Mouse (Mus musculus) embryo, embryonic 10.5 days (tissue): ENCODE data around the gene Wnt5a.

Experiments
- DNase-seq: peaks from one replicate; pipeline ENCODE4 v3.0.0-alpha.2; 2015; ENCODE audit warnings: low spot score

Gene Wnt5a

DNA sequence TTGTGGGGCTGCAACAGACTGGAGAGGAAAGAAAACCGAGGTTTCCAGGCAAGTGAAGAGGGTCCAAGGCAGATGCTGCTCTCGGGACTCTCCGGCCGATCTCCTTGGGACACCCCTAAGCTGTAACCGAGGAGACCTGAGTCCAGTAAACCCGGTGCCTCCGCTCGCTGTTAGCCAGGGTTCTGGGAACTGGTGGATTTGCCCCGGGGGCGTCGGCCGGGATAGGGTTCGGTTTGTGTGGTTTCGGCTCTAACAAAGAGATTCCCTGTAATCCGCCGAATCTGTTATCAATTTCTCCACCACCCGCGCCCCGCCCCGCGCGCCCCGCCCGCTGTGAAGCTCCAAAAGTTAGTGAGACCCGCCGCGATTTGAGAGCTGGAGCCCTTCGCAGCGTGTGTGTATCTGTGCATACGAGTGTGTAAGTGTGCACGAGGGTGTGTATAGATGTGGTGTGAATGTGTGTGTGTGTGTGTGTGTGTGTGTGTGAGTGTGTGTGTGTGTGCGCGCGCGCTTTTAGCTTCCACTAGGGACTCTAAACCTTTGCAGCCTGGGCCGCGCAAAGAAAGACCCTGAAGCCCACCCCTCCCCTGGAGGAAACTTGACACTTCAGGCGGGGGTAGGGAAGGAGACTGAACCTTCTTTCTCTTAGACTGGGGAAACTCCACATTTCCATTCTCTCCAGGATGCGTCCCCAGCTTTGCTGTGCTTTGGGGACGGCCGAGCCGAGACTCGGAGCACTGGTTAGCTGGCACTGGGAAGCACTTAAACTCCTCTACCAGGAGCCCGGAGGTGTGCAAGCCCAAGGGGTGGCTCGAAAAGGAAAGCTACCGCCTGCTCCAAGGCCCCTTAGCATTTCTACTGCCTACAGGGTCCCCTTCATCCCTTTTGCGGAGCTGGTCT, 5.1 kb downstream of the Wnt5a start:
- peak; percentile 89 for DNase-seq

DNA sequence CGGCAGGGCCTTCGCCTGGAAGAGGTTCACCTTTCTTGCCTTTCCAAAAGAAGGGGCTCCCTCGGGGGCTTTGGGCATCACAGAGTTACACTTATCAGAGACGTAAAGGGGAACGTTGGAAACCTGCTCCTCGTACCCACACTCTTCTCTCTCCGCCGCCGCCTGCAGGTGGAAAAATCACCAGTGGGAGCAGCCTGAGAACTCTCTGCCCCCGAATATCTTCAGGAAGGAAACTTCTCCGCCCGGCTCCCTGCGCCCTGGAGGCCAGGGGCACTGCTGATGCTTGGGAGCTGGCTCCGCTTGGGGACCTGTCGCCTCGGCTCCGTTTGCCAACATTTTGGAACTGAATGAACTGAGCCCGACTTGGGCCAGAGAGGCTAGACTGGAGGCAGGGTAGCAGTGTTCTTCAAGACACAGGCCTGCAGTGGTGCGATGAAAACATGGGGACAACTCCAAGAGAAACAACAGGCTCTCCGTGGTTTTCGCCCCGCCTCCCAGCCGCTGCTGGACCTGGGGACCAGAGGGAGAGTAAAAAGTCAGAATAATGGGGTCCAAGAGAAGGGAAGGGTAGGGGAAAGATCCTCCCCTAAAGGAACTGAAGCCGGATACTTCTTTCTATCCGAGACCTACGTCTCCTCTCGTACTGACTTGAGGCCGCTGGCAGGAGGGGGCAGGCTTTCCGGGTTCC, 5.9 kb downstream of the Wnt5a start:
- no peak for DNase-seq

DNA sequence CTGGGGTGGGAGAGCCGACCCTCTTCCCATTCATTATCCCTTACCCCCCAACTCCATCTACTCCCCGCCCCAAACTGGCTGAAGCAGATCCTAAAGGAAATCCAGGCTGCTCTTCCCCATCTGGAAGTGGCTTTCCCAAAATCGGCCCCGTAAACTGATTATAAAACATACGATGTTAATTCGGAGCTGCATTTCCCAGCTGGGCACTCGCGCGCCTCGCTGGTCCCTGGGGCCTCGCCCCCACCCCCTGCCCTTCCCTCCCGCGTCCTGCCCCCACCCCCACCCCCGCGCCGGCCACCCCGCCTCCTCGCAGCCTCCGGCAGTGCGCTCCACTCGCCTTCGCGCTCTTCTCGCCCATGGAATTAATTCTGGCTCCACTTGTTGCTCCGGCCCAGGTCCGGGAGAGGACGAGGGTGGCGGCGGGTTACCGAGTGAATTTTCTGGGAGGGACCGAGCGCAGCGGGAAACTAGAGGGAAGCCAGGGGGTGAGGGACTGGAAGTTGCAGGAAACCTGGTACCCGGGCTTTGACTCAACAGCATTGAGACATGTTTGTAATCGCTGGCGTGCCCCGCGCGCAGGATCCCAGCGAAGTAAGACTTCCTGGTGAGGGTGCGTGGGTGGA, 6.6 kb downstream of the Wnt5a start:
- DNase-seq, result peak; percentile 64

DNA sequence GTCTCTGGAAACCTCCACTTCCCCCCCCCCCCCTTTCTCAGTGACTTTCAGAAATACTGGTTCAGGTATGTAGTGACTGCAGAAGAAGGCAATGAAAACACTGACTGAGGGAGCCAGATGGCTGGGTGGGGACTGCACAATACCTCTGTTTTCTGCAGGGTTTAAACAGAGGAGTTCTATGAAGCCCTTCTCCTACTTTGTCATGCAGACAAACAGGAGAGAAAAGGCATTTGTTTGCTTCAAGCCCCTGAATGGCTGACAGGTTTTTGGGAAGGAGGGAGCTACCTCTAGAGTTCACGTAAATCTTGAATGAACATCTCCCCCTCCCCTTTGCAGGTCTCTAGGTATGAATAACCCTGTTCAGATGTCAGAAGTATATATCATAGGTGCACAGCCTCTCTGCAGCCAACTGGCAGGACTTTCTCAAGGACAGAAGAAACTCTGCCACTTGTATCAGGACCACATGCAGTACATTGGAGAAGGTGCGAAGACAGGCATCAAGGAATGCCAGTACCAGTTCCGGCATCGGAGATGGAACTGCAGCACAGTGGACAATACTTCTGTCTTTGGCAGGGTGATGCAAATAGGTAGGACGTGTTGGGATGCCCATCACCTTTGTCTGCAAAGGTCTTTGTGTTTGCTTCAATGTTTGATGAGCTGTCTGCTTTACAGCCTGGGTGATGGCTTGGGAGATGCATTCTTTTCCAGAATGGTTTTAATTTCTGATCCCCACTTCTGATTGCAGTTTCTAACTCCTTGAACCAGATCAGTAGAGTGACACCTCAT, 8.4 kb downstream of the Wnt5a start:
- DNase-seq, result no peak

DNA sequence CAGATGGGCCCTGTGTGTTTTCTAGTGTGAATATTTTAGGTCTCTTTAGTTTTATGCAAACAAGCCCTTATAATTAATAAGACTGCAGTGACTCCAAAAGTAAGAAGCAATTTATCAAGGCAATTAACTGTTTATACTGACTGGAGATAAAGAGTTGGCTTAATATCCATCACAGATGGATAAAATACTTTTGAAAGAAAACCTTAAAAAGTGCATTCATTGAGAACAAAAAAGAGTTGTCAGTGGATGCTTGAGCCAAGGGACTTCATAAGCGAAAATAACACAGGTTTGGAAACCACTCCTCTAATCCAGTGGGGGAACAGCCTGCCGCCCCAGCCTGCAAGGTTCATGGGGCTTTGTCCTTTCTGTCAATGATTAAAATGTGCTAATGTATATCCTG, 9.6 kb downstream of the Wnt5a start:
- no peak for DNase-seq

DNA sequence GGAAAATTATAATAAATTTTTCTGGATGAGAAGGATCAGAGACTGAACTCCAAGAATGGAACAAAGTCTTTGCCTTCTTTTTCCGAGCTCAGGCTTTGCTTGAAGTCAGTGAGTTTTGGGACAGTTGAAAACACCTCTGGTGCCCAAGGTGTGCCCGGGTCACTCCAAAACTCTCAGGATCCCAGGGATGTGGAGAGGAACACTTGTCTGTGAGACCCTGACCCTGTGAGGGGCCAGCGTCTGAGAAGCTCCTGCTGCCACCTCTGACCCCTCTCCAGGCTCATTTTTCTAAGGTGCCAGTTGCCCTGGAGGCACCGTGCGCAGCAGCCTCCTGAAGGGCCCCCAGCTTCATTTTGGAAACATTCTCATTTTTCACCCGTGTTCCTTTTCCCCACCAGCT, 10.8 kb downstream of the Wnt5a start:
- no peak for DNase-seq

DNA sequence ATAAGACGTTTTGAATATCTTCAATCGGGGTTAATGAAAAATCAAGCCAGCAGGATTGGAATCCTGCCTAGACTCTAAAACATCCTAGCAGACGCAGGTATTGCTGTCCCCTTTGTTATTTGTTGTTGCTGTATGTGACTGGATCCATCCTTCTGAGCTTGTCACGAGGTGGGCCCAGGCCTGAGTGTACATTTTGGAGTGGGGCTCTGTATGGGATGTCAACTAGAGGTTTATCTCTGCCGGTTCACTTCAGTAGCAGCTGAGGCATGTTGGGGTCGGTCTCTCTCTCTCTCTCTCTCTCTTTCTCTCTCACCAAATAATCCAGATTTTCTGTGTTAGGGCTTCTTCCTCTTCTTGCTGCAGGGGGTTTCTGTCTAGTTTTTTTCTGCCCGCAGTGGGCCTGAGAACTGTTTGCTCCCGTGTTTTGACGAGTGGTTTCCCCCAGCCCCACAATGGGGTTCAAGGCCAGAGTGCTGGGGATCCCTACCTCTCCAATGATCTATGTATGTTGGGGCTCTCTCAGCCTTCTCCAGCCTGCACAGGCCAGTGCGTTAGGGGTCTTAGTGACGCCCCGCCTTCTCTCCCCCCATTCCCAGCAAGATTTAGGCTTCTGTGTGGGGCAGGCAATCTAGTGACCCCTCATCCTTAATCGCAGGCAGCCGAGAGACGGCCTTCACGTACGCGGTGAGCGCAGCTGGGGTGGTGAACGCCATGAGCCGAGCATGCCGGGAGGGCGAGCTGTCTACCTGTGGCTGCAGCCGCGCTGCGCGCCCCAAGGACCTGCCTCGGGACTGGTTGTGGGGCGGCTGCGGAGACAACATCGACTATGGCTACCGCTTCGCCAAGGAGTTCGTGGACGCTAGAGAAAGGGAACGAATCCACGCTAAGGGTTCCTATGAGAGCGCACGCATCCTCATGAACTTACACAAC, 13.3 kb downstream of the Wnt5a start:
- DNase-seq, result no peak

DNA sequence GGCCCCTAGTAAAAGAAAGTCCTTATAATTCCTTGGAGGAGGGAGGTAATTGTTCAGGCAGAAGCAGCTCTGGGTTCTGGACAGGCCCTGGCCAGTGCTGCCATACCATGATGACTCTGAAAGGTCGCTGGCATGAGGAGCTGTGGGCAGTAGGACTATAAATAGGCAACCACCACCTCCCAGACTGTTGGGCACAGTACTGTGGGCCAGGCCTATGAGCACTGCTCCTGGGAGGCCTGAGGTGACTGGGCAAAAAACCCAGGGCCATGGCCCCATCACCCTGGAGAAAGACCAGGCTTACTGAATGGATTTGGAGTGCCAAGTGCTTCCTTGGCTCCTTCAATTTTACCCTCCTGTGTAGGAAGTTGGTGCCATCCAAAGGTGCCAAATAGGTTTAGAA, 16.6 kb downstream of the Wnt5a start:
- DNase-seq, result no peak

DNA sequence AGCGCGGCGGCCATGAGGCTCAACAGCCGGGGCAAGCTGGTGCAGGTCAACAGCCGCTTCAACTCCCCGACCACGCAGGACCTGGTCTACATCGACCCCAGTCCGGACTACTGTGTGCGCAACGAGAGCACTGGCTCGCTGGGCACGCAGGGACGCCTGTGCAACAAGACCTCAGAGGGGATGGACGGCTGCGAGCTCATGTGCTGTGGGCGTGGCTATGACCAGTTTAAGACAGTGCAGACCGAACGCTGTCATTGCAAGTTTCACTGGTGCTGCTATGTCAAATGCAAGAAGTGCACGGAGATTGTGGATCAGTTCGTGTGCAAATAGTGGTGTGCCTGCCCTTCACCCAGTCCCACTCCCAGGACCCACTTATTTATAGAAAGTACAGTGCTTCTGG, 18.1 kb downstream of the Wnt5a start:
- no peak for DNase-seq

DNA sequence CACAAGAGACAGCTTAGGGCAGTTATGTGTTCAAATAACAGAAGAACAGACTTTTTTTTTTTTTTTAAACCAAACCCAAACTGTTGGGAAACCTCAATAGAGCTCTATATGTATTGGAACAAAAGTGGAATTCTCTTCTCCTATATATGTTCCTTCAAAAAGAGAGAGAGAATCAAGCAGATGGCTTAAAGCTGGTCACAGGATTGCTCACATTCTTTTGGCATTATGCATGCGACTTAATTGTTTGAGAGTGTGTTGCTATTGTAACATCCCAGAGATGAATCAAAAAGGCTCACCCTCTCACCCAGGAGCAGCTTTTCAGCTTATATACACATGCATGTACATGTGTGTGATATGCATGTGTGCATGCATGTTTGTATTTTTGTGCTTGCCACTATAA, 21.0 kb downstream of the Wnt5a start:
- DNase-seq, result no peak

DNA sequence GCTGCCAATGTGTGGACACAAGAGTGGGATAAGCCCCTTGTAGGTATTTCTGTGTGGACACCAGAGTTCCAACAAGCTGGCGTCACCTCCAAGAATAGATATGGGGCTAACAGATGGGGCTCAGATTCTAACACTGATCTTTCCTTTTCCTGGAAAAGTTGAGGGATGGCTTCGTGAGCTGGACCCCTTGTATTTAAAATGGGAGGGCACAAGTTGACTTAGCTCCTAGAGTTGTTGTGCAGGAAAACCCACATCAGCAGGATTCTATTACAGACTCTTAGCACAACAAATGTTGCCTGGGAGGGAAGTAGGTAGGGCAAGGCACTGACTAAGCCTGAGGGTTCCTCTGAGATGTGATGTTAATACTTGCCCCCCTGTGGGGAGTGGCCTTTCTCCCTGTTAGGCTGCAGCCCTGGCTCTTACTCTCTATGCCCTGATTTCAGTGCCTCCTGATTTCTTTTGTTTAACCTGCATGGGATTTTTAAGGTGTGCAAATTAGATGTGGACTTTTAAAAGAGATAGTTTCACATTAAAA, 23.7 kb downstream of the Wnt5a start:
- no peak for DNase-seq

DNA sequence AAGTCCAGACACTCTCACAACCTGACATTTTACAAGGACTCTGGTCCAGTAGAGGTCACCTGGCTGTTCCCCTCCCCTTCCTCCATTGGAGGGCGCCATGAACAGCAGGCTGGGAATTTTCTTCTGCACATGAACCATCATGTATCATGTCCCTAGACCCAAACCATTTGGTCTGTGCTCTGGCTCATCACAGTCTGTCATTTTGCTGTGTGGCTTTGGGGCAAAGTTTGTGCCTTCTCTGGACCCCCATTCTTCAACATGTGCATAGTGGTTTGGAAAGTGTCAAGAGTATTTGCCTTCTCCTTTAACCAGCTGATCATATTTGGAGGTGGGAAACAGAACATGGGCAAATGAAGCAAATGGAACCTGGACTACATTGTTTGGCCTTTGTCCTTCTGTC, 27.0 kb downstream of the Wnt5a start:
- DNase-seq, result no peak

DNA sequence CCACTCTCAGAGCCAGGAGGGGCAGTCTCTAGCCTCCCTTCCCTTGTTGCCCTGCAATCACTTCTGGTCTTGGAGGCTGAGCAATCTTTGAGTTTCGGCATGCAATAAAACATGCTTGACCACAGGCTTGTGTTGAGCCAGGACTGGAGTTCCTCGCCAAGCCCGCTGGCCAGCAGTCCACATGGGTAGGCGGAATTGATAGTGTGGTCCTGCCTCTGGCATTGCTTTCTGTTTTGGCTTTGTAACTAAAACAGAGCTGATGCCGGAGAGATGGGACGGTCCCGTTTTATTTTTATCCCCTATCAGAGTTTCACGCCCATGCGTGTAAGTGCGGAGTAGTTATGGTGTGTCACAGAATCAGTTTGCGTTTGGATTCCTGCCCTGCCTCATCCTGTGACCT, 28.4 kb downstream of the Wnt5a start:
- no peak for DNase-seq

DNA sequence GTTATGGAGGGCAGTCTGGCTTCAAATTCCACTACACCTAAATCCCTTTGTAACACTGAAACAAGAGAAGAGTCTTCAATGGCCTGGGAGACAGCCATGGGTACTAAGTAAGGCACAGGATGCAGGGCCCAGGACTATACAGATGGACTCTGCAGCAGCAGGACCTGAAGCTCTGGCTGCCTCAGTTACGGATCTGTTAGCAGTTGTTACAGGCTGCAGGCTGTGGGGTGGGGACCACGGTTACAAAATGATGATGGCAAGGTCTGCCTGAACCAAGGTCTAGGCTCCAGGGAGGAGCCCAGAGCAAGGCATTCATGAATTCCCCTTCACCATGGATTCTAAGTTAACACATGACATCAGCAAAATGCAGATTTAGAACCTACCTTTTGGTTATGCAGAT, 29.3 kb downstream of the Wnt5a start:
- DNase-seq, result no peak

DNA sequence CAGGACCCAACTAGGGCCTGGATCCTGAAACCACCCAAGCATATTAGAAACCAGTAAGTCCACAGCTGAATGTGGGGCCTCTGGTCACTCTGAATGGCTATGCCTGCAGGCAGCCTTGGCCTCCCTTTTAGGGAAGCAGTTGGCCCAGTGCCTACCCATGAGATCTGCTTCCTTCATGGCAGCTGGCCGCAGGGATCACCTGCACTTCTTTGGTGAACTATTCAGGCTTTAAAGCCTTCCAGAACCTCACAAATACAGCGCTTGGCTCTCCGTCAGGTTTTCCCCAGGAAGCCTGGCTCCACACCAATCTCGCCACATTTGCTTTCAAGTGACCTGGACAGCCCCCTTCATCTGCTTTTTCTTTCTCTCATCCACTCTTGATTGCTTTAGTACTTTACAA, 31.3 kb downstream of the Wnt5a start:
- DNase-seq, result no peak

DNA sequence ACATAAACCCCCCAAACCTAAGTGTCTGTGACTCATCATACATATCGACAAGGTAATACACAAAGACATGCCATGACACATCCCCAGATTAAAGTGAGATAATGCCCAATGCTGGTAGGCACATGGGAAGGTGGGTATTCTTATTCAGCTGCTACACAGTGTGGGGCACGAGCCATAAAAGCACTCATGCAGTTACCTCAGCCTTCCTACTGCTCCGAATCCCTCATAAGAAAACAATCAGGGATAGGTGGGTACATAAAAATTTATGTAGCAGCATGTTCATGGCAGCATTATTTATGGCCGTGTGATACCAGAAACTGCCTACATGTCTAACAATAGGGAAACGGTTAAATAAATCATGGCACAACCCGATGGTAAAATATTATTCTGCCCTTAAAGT, 35.0 kb downstream of the Wnt5a start:
- DNase-seq, result no peak

DNA sequence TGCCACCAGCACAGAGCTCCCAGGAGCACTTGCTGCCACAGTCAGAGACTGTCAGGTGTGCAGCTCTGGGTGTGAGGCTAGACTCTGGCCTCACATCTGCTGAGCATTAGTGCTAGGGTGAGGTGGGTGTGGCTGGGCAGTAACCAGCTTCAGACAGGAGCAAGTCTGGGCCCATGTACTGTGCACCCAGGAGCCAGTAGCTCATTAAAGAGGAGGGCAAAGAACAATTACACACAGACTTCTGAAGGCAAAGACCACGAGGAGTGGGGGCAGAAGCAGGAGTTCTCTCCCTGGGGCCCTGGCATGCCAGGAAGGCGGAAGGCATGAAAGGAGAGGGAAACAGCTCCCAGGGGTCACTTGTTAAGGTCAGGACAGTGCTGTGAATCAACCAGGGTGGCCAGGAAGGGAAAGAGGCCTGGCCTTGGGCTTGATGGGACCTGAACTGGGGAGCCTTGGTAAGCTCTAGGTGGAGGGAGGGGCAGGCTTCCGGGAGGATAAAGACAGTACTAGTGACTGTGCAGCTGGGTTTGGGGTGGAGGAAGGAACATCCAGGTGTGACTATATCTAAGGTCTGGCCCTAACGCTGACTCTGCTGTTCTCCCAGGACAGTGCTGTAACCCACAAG, 37.7 kb downstream of the Wnt5a start:
- peak; percentile 33 for DNase-seq

DNA sequence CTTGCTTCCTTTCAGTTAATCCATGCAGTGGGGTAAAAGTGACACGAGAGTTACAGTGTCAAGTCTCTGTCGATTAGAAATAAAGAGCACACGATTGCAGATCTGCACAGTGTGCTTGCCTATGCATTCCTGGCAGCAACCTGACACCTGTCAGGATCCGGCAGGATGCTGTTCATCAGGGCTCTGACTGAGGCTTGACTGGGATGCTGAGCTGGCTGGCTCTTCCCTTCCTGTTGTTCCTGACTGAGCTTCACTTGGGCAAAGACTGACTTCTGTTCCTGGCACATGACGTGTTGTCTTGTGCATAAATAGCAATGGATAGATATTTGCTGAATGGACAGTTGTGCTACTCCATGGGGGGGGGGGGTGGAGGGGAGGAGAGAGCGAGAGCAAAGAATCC, 57.3 kb downstream of the Wnt5a start:
- DNase-seq, result no peak
